Mouse (Mus musculus) retina, postnatal 1 day (tissue): ENCODE measurements around the gene Cenpm.
A peak's percentile ranks its signal among the peaks of the same experiment; 100 is the strongest.
"Not testable (repeated sequence)": the region's sequence is repeated elsewhere in the genome, so short reads cannot be mapped to it uniquely, and the experiment has no call there.

Experiments used
- DNase-seq: peaks from one replicate; pipeline ENCODE4 v3.0.0-alpha.2; 2012

Cenpm gene

DNA sequence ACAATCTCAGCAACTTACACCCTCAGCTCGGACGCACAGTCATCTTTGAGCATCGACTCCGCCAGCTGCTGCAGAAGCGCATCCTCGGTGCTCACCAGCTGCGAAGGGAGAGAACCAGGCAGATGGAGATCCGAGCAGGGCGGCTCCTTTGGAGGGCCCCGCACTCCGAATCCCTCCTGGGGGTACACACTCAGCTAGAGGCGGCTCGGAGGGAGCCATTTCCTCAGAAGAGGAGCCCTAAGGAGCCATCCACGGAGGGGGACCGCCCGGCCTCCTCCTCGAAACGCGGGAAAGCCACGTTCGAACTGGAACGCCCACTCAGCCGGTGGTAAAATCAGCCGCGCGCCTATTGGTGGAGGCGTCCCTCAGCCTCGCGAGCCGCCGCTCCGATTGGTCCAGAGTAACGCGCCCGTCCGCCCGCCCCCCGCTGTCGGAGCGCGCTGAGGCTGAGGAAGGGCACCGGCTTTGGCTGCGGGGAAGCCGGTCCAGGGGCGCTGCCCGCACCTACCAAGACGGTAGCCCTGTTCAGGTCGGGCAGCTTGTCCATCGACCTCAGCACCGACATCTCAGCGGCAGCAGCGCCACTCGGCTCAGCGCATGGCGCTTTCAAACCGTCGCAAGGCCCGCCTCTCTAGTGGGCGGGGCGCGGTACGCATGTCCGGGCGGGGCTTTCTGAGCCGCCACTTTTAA lies at the start of gene Cenpm:
Gene Cenpm (minus strand): TSS at position 634 of the 690 bp plus-strand sequence.
- DNase-seq, result peak; percentile 95

DNA sequence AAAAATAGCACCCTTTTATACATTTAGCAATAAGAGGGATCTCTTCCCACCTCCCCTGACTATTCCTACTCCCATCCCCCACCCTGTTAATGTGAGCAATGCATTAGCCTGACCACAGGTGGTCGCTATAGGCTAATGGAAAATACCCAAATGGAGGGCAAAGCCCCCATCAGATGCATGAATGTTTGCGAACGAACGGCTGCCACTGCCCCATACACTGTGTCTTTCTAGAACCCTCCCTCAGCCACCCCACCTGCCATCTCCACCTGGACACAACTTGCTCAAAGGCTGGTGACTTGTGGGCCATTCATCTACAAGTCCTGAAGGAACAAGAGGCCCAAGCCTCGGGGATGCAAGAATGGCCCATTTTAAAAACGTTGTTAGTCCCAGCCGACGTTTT lies 49.5 kb upstream of the Cenpm start:
- peak; percentile 61 for DNase-seq

DNA sequence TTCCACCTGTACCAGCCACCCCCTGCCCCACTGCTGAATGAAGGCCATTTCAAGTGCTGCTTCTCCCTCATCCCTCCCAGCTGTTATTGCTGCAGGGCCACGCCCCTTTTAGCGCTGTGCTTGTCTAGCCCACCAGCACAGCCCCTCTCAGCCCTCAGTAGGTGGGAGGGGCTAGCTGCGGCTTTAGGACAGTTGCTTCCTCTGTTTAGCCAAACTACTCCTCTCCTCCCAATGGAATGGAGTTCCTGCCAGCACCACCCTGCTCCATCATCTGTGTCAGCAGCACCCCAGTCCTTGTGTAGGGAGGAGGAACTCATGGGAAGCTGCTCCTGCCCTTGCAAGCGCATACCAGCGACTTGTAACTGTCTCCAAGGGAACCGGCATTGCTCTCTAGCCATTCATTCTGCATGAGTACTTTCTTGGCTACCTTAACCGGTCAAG lies 48.7 kb upstream of the Cenpm start:
- DNase-seq, result peak; percentile 74

DNA sequence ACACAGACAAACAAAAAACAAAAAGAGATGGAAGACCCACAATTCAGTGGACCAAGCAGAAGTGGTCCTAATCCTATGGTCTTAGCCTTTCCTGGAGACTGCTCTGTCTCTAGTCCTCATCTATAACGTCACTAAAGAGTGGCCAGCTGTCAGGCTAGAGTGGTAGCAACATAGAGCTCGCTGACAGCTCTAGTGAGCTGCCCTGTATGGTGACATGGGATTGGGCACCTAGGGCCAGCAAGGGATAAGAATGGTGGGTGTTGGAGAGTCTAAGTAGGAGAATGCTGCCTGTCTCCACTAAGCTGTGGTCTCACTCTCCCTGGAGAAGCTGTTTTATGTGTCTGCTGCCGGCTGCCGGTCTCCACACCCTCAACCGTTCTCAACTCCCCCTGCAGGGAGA lies 48.3 kb upstream of the Cenpm start:
- DNase-seq, result no peak

DNA sequence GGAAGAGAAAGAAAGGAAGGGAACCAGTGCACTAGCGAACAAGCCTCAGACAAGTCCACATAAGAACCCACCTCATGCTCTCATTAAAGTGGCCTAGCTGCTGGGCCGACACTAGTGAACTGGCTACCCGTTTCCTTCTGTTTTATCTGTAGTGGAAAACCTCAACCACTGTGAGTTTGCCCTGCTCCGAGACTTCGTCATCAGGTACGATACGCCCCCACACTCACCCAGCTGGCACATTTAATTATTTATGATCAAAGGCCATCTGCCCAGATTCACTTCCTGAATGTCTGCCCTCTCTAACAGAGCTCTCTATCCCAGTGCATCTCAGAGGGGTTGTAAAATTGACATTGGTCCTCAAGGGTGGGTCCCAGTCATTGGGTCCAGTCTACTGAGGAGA lies 45.7 kb upstream of the Cenpm start:
- DNase-seq, result no peak

DNA sequence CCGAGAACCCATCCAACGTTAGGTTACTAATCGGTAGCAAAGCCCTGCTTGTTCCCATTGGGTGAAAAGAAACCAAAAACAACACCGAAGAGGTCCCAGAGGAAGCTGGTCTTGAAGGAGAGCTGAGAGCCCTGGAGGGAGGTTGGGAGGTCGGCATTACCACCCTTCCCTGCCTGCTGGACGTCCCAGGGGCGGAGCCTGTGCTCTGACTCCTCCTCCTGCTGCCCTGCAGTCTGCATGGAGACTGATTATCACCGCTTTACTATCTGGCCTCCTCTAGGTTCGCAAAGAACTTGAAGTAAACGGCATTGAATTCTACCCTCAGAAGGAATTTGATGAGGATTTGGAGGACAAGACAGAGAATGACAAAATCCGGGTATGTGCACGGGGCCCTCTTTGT lies 41.6 kb upstream of the Cenpm start:
- no peak for DNase-seq

DNA sequence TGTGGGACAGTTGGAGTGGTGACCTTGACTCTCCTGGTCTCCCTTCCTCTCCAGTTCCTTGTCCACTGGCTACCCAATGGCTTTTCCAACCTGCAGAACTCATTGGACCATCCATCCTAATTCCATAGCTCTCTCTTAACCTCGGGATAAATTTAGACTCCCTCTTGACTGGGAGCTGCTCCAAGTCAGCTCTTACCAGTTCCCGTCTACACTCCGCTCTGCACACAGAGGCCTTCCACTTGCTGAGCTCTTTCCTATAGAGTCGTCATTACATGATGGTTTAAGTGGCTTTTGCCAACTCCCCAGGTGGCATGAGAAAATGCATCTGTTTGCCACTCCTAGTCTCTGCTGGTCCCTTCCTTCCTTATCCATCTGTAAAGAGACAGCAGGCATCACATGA lies 36.1 kb upstream of the Cenpm start:
- DNase-seq, result no peak

DNA sequence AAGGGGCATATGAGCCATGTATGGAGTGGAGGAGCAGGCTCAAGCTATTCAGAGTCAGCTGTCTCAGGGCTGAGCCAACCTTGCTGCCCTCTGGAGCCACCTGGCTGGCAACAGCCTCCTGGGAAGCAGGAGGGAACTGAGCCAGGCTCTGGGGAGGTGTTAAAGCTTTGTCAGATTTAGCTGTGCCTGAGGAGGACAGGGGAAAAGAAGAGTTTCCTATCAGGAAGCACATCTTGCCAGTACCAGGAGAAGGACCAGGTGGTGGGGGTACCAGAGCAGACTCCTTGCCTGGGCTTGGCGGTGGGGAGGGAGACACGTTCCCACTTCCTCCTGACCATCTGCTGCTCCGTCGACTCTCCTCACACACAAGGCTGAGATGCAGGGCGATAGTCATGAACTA lies 33.0 kb upstream of the Cenpm start:
- DNase-seq, result no peak

DNA sequence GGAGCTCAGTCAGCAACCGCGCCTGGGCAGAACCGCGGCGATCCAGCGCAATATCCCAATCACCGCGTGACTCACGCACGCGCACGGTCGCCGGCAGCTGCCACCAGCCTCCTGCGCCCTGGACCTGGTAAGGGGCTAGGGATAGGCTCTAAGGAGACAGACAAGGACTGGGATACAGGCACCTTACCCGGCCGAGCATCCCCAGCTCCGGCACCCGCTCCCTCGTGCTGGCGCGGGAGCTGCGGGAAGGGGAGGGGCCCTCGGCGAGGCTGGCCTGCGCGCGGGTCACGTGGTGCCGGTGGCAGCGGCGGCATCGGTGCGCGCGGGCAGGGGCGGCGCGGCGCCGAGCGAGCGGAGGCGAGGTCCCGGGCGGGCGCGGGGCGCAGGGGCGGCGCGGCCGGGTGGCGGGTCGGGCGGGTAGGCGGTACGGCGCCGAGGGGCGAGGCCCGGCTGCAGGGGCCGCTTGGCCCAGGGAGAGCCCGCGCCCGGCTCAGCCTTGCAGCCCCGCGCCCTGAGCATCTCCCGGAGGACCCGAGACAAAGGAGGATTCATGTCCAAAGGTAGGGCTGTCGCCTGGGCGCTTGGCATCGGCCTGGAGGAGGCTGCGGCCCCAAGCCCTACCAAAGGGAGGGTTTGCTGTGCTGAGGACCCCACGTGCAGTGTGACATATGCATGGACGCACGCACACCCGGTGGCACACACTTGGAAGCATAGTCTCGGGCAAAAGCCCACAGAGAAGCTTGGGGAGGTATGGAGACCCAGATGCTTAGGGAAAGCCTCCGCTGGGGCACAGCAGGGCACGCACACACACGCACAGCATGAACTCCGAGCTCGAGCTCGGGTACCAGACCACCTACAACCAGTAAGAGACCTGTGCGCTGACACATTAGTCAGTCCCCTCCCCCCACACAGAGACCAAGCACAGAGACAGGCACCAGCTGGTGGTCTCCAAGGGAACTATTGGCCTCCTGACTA lies 30.7 kb upstream of the Cenpm start:
- DNase-seq, result peak; percentile 78

DNA sequence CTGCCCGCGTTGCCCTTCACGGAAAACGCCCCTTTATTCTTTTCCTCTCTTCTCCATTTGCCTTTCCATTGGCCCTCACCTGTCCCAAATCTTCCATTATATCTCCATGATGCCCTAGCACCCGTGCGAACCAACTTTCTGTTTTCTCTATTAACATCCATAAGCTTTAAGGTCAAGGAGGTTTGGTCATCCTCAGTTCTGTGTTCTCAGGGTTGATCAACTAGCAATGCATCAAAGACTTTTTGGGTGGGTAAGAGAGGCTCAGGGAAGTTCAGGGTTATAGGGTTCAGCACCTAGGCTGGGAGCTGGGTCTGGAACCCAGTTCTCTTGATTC lies 30.0 kb upstream of the Cenpm start, which contains the start of gene Sept3:
Gene Sept3 (plus strand): TSS at position 301 of the 334 bp plus-strand sequence.
- DNase-seq, result no peak

DNA sequence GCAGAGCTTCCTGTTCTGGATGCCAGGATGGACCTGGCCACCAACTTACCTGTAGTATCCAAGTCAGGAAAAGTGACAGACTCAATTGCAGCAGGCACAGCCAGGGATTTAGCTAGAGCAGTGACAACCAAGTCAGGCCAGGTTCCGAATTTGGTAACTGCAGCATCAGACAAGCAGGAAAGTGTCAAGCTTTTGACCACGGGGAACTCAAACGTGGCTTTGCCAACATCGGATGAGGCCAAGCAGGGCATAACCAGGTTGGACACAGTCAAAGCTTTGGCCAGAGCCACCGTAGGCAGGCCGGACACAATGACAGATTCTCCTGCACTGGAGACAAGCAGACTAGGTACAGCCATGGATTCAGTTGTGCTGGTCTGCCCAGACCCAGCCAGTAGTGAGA lies 27.7 kb upstream of the Cenpm start:
- no peak for DNase-seq

DNA sequence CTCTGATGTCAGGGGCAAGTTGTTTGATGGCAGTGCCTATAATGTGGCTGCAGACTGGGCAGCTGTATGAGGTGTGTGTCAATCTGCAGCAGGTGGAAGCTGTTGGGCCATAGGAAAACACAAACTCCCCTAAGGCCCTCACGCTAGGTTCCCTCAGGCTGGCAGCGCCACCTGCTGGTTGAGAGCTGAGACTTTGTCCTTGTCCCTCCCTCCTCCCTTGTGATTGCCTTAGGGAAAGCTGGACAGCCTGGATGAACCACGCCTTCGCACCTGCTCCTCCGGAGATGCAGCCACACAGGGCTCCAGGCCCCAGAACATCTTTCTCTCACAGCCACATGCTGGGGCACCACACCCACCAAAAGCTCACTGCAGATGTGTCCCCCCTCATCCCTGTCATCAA lies 26.7 kb upstream of the Cenpm start:
- DNase-seq, result peak; percentile 91

DNA sequence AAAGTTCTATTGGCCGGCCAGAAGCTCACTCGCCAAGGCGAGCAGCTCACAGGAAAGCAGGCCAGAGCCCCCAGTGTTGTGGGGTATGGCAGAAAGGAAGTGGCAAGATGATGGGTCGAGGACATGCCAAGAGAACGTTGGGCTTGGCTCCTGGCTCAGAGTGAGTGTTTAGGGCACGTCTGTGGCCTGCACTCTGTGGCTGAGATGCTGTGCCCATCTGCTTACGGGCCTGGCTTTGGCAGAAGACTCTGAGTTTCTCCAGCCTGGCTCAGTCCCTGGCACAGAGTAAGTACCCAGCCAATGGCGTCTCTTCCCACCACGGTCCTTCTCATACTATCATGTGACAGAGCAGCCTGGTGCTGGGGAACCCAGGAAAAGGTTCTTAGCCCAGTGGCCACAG lies 24.2 kb upstream of the Cenpm start:
- DNase-seq, result no peak

DNA sequence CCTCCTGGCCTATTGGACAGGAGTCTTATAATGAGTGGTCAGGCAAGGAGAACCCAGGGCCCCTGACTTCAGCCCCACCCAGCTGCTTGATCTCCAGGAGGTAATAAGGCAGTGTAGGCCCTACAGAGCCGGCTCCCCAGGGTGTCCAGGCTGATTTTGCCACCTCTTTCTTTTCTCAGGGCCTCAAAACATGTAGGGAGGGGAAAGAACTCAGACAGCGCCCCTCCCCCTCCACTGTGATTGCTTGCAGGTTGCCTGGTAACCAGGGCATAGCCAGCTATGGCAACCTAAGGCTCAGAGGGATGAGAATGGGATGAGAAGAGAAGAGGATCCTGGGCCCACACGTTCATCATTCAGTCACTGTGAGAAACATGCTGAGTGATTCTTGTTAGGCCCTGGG lies 23.6 kb upstream of the Cenpm start:
- peak; percentile 63 for DNase-seq

DNA sequence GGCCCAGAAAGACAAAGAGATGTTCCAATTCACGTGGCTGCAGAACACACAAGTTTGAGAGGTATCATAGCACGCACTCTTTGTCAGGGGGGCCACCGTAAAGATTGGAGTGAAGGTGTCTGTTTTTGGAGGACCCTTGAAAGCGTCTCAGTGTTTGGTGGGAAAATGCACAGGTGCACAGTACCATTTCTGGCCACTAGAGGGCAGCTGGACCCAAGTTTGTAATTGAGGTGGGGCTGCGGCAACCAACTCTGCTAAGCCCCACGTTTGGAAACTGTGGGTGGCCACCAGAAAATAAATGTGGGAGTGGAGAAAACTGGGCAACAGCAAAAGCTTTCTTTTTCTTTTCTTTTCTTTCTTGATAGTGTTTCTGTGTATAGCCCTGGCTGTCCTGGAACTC lies 21.8 kb upstream of the Cenpm start:
- DNase-seq, result peak; percentile 75

DNA sequence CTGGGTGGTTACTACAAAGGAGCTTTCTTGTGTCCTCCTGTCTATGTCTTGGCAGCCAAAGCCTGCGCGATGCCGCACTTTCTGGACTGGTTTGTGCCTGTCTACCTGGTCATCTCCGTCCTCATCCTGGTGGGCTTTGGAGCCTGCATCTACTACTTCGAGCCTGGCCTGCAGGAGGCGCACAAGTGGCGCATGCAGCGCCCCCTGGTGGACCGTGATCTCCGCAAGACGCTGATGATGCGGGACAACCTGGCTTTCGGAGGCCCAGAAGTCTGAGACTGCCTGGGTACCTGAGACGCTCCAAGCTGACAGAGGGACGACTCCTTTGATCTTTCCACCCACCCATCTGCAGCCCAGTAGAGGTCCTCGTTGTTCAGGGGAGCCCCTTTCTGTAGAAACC lies 15.0 kb upstream of the Cenpm start:
- DNase-seq, result peak; percentile 79

DNA sequence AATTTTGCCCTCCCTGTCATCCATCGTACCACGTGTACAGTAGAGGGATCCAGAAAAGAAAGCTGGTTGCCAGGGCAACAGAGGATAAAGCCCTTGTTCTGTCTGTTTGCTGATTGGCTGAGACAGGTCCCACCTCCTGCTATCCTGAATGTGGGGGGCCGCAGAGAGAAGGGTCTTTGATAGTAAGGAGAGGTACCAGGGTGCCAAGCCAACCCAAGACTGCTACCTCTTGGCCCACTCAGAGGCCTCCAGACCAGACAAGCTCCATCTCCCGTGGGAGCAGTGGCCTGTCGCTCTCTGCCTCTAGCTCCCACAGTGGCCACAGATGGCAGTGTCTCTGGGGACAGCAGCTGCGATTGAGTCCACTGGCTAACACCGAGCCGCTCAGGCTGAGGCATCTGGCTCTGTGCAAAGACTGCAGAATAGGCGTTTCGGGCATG lies 11.4 kb upstream of the Cenpm start:
- peak; percentile 85 for DNase-seq

DNA sequence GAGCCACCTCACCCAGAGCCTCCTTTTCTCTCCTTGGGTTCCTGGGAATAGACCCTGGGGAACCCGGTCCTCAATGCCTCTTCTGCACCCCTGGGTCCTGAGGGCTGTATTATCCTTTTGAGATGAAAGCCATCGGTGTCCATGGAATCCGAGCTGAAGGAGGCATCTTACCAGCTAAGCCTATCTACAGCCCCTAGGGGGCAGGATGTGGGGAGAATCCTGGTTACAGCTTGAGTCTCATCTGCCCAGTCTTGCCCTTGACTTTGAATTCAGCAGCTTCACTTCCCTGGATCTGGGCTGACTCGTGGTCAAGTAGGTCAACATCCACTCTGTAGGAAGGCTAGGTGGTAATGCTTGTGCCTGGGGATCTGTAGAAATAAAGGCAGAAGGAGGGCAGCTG lies 10.7 kb upstream of the Cenpm start:
- DNase-seq, result peak; percentile 51

DNA sequence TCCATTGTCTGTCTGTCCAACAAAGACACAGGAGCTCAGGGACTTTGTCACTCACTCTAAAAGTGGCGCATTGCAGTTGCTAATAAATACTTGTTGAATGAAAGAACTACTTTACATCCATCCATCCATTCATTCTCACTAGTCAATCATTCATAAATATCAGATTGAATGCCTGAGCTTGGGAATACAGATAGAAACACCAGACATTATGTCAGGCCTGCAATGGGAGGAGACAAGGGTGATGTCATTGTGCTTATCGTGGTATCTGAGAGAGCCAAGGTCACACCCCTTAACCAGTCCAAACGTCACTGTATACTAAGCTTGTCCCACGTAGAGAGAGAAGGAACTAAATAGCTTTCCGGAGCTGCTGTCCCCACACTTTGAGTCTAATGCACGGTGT lies 7.5 kb upstream of the Cenpm start, which contains the start of gene 1500009C09Rik:
Gene 1500009C09Rik (plus strand): TSS at position 301 of the 400 bp plus-strand sequence.
- DNase-seq, result no peak

DNA sequence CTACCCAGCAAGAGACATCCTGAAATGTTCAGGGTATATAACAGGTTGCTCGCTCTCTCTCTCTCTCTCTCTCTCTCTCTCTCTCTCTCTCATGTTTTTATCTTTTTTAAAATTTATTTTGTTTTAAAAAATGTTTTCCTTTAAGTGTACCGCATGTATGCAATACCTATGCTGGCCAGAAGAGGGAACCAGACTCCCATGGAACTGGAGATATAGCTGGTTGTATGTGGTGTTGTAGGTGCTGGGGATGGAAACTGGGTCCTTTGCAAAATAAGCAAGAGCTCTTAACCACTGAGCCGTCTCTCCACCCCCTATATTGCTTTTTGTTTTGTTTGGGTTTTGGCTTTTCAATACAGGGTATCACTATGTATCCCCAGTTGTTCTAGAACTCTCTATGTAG lies 7.0 kb upstream of the Cenpm start:
- DNase-seq, result no peak

DNA sequence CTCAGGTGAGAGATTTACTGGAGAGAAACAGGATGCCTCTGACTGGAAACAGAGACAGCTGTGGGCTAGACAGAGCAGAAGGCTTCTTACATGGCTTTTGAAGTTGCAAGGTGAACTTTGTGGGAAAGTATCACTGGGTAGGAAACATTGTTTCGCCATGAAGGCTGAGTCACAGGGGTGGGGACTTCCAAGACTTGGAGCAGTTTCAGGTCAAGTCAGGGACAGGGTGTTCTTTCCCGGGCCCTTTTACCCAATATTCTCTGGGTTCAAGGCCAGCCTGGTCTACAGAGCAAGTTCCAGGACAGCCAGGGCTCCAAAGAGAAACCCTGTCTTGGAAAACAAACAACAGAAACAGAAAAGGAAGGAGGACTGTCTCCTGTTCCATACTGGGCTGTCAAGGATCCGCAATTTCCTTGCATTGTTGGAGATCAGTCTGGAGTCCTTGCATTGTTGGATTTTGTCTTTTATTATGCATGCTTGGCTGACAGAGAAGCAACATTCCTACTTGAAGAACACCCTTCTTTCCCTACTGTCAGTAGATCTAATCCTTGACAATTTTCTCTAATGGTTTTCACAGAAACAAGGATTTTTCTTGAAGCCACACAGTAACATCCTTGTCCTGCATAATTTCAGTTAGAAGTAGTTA lies 2.7 kb upstream of the Cenpm start:
- DNase-seq, result no peak

DNA sequence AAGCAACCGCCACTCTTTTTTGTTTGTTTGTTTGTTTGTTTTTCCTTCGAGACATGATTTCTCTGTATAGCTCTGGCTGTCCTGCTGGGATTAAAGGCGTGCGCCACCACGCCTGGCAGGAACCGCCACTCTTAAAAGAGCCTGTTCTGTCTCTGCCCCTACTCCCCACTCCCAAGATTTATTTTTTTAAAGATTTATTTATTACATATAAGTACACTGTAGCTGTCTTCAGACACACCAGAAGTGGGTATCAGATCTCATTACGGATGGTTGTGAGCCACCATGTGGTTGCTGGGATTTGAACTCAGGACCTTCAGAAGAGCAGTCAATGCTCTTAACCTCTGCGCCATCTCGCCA lies 235 bp upstream of the Cenpm start:
- DNase-seq, result not testable (repeated sequence)

DNA sequence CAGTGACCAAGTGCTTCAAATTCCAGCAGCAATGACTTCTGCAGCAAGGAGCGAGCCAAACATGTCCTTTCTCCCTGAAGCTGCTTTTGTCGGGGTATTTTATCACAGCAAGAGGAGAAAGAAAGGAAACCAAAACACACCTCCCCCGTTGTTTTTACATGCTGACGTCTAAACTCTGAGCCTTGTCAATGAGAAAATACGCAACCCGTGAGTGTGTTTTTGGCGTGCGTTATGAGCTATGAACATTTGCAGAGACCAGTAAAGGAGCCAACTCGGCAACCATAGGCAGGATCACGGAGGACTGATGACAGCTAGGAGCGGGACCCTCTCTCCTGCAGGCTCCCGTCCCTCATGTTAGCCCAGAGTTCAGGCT lies 820 bp downstream of the Cenpm start:
- no peak for DNase-seq

DNA sequence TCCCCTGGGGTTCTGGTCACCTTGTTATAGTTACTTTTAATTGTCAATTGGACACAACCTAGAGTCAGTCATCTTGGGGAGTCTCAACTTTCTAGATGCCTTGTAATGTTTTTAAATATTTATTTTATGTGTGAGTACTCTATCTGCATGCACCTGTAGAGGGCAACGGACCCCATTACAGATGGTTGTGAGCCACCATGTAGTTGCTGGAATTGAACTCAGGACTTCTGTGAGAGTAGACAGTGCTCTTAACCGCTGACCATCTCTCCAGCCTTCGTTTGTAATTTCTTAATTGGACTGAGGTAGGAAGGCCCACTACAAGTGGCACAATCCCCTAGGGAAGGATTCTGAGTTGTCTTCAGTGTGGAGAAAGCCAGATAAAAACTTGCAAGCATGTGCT lies 1.2 kb downstream of the Cenpm start:
- no peak for DNase-seq
